Mouse (Mus musculus) CH12.LX (cell line): ENCODE measurements at regions not wholly inside any gene's neighbourhood (a gene's known extent, or its start where the extent isn't known, plus 50 kb on each side); places are given as distances from the start of the nearest gene placed in this dataset.

Experiments
- DNase-seq: peaks from one replicate; pipeline ENCODE4 v3.0.0-alpha.2; 2013; ENCODE audit errors: extremely low read depth
- H3K27ac ChIP-seq: 2 replicates; pipeline ENCODE4 v1.5.1; 2012; ENCODE audit warnings: low read depth, mild to moderate bottlenecking, control low read depth, moderate library complexity; ENCODE audit not compliant: insufficient read depth
- H3K27me3 ChIP-seq: replicated peaks from 2 replicates; pipeline ENCODE3; 2012; ENCODE audit warnings: inconsistent platforms
- H3K36me3 ChIP-seq, 2 experiments: replicated peaks in 1 of 2; 2 replicates each; pipeline versions ENCODE3 to v1.6.1; 2012; ENCODE audit warnings: inconsistent platforms in 1 of 2, low read length in 1 of 2, mild to moderate bottlenecking in 1 of 2, mixed read lengths in 1 of 2, moderate library complexity in 1 of 2; ENCODE audit not compliant: control insufficient read depth in 1 of 2, insufficient read depth in 1 of 2
- H3K4me1 ChIP-seq, 2 experiments: 2 replicates each; pipeline ENCODE4 v1.6.1; 2012; ENCODE audit warnings: inconsistent platforms in 1 of 2, moderate library complexity in 1 of 2; ENCODE audit not compliant: insufficient read depth in 2 of 2, control insufficient read depth in 1 of 2
- H3K4me2 ChIP-seq: 2 replicates; pipeline ENCODE4 v1.6.1; 2012; ENCODE audit warnings: low read depth, mild to moderate bottlenecking, control low read depth; ENCODE audit not compliant: poor library complexity, insufficient read depth, severe bottlenecking
- H3K4me3 ChIP-seq, 3 experiments: fragments of 150-350 bp in 1 of 3; sonication (generic) in 1 of 3; replicated peaks in 1 of 3; 2 replicates each; pipeline versions ENCODE3 to v1.5.1; 2011 to 2012; ENCODE audit warnings: low read depth in 2 of 3, low read length in 2 of 3, mild to moderate bottlenecking in 2 of 3, moderate library complexity in 2 of 3, control low read depth in 1 of 3, improper control_type of control experiment in 1 of 3, inconsistent platforms in 1 of 3, mixed read lengths in 1 of 3; ENCODE audit not compliant: poor library complexity in 1 of 3
- H3K79me2 ChIP-seq: replicated peaks from 2 replicates; pipeline ENCODE4 v1.6.1; 2012; ENCODE audit warnings: mild to moderate bottlenecking, moderate library complexity; ENCODE audit not compliant: control insufficient read depth, poor library complexity, insufficient read depth, severe bottlenecking; ENCODE audit errors: extremely low read depth
- H3K9ac ChIP-seq: 2 replicates; pipeline ENCODE4 v1.6.1; 2012; ENCODE audit warnings: low read depth, mild to moderate bottlenecking, control low read depth, moderate library complexity; ENCODE audit not compliant: insufficient read depth
- H3K9me3 ChIP-seq: replicated peaks from 2 replicates; pipeline ENCODE3; 2012; ENCODE audit warnings: low read length, inconsistent platforms, mixed read lengths
- CHD1 ChIP-seq: IDR thresholded peaks from 2 replicates; pipeline ENCODE4 v1.6.1; 2012; ENCODE audit warnings: low read depth, low read length, improper control_type of control experiment, inconsistent platforms
- EP300 ChIP-seq: IDR thresholded peaks from 2 replicates; pipeline ENCODE4 v1.6.1; 2011; ENCODE audit warnings: low read length, improper control_type of control experiment
- HCFC1 ChIP-seq: IDR thresholded peaks from 2 replicates; pipeline ENCODE4 v1.6.1; 2012; ENCODE audit warnings: low read depth, mild to moderate bottlenecking, inconsistent platforms, low read length, improper control_type of control experiment
- MAFK ChIP-seq: IDR thresholded peaks from 2 replicates; pipeline ENCODE4 v1.6.1; 2011; ENCODE audit warnings: low read length, improper control_type of control experiment; ENCODE audit not compliant: insufficient replicate concordance
- MAZ ChIP-seq: IDR thresholded peaks from 2 replicates; pipeline ENCODE4 v1.6.1; 2012; ENCODE audit warnings: low read depth, mild to moderate bottlenecking, inconsistent platforms, low read length, improper control_type of control experiment, moderate library complexity
- MEF2A ChIP-seq: IDR thresholded peaks from 2 replicates; pipeline ENCODE4 v1.6.1; 2014; ENCODE audit warnings: low read depth, mild to moderate bottlenecking, inconsistent platforms, low read length, improper control_type of control experiment, borderline replicate concordance
- MXI1 ChIP-seq: IDR thresholded peaks from 2 replicates; pipeline ENCODE4 v1.6.1; 2011; ENCODE audit warnings: mild to moderate bottlenecking, low read depth, low read length, improper control_type of control experiment
- MYC ChIP-seq: IDR thresholded peaks from 2 replicates; pipeline ENCODE4 v1.6.1; 2011; ENCODE audit warnings: low read depth, mild to moderate bottlenecking, improper control_type of control experiment, low read length
- POLR2A ChIP-seq: IDR thresholded peaks from 2 replicates; pipeline ENCODE4 v1.6.1; 2011; ENCODE audit warnings: low read depth, mild to moderate bottlenecking, improper control_type of control experiment, low read length
- RAD21 ChIP-seq: IDR thresholded peaks from 2 replicates; pipeline ENCODE4 v1.6.1; 2011; ENCODE audit warnings: low read depth, mild to moderate bottlenecking, low read length, improper control_type of control experiment, moderate library complexity
- RCOR1 ChIP-seq: conservative IDR thresholded peaks from 2 replicates; pipeline ENCODE4 v1.6.1; 2012; ENCODE audit warnings: low read depth, mild to moderate bottlenecking, inconsistent platforms, low read length, improper control_type of control experiment
- UBTF ChIP-seq: IDR thresholded peaks from 2 replicates; pipeline ENCODE4 v1.6.1; 2012; ENCODE audit warnings: low read depth, mild to moderate bottlenecking, inconsistent platforms, low read length, improper control_type of control experiment, moderate library complexity
- ZMIZ1 ChIP-seq: IDR thresholded peaks from 2 replicates; pipeline ENCODE4 v1.6.1; 2012; ENCODE audit warnings: low read depth, mild to moderate bottlenecking, inconsistent platforms, low read length, improper control_type of control experiment
- dilution Hi-C: fragments of 300-500 bp; cut with MboI; formaldehyde crosslinking; loops from 2 replicates; pipeline ENCODE4 v1.14.3; 2020; ENCODE audit warnings: low sequenced_read_pairs; ENCODE audit not compliant: extremely low pct_unique_long_range_greater_than_20kb, extremely low pct_ligation_motif_present
- in situ Hi-C: fragments of 300-500 bp; cut with MboI; formaldehyde crosslinking; loops from 3 replicates; pipeline ENCODE4 v1.14.3; 2019; ENCODE audit warnings: low sequenced_read_pairs, low pct_ligation_motif_present, low pct_unique_long_range_greater_than_20kb, mixed read lengths

DNA sequence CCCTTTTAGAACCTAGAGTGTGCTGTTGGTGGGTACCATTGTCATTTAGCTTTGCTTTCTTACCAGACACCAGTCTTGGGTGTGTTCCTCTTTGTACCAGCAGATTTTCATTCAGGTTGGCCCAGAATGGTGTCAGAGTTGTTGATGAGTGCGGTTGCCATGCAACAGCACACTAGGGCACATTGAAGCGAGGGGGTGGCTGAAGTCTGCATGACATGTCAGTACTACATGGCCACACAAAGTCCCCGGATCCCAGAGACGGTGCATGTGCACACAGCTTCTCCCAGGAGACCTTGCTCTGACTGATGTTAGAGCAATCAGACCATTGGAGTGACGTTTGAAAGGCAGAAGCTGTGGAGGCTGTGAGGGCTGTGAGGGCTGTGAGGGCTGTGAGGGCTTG lies 189.9 kb downstream of the Gadd45g start:
- H3K36me3 ChIP-seq: no peaks in the 10 kb centered on the region
- H3K4me2 ChIP-seq: no peak overlapping the region
- no peak overlapping the region for H3K4me3 ChIP-seq
- in situ Hi-C loops: no loop called here
- no peak for TF ChIP-seq MYC
- TF ChIP-seq CHD1: no peak
- TF ChIP-seq MXI1: no peak
- no peak for TF ChIP-seq ZMIZ1
- no peak for TF ChIP-seq MEF2A
- no peak for TF ChIP-seq HCFC1
- no peak for TF ChIP-seq MAZ
- no peak for TF ChIP-seq UBTF
- no peak for TF ChIP-seq POLR2A
- H3K79me2 ChIP-seq: no peaks in the 10 kb centered on the region
- H3K4me1 ChIP-seq: peaks cover 4 to 18% of the 10 kb centered on the region in 2 experiments; a peak in 2 of 4 replicates
- no peaks in the 10 kb centered on the region for H3K27me3 ChIP-seq
- no peak overlapping the region for H3K9ac ChIP-seq
- no peak for DNase-seq
- H3K9me3 ChIP-seq: peaks cover 5% of the 10 kb centered on the region
- H3K27ac ChIP-seq: no peak overlapping the region
- dilution Hi-C loops: no loop called here

DNA sequence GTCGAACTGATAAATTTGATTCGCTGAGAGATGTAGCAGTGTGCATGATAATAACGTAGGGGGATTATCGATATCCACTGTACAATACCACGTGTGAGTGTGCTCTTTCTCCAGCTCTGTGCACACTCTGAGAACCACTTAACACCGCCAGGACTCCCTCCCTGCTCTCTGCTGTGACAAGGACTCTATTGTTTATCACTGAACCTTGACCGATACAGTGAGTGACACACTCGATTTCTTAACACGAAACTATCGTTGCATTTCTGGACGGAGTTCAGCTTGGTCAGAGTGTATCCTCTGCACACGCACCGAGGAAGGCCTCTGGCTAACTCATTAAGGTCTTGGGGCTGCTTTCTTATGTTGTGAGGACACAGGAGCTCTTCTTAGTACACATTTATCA lies 190.7 kb downstream of the Gadd45g start:
- TF ChIP-seq RAD21: no peak
- TF ChIP-seq UBTF: no peak
- no peak for TF ChIP-seq MAFK

GRCm38 (mm10) chr13:52041467-52042421 lies 195.3 kb downstream of the Gadd45g start:
- H3K27ac ChIP-seq: no peak overlapping the region

More for the DNA sequence above, 190.7 kb downstream of the Gadd45g start:
- no peak for DNase-seq
- H3K36me3 ChIP-seq: no peaks in the 10 kb centered on the region
- H3K4me3 ChIP-seq: no peak overlapping the region
- peaks cover 4 to 18% of the 10 kb centered on the region in 2 experiments; a peak in 2 of 4 replicates for H3K4me1 ChIP-seq
- no peaks in the 10 kb centered on the region for H3K79me2 ChIP-seq
- dilution Hi-C loops (no loop called here), in situ Hi-C loops (no loop called here)
- no peak overlapping the region for H3K27ac ChIP-seq
- H3K9me3 ChIP-seq: peaks cover 5% of the 10 kb centered on the region
- H3K27me3 ChIP-seq: no peaks in the 10 kb centered on the region
- no peak overlapping the region for H3K9ac ChIP-seq
- no peak overlapping the region for H3K4me2 ChIP-seq

More at GRCm38 (mm10) chr13:52041467-52042421, 195.3 kb downstream of the Gadd45g start:
- H3K9me3 ChIP-seq: no peaks in the 10 kb centered on the region
- no peaks in the 10 kb centered on the region for H3K79me2 ChIP-seq
- no peak overlapping the region for H3K9ac ChIP-seq
- dilution Hi-C loops (no loop called here), in situ Hi-C loops (no loop called here)
- H3K4me2 ChIP-seq: 0 out of 2 replicates have a peak overlapping the region, but pooled peaks have one; percentile 1
- no peaks in the 10 kb centered on the region for H3K27me3 ChIP-seq
- peak; percentile 23 for DNase-seq
- TF ChIP-seq EP300 (peak; percentile 23; the same call in 1 of the 2 replicates), RCOR1 (no peak)
- peaks cover 0 to 11% of the 10 kb centered on the region in 2 experiments; a peak in 2 of 4 replicates for H3K4me1 ChIP-seq
- H3K36me3 ChIP-seq: no peaks in the 10 kb centered on the region
- H3K4me3 ChIP-seq: no peak overlapping the region
